25 mouse cellular contexts compared by ENCODE assay signal in genomic region chr6:89637977-89638376, GRCm38 (mm10).
"Had no signal": no experiment of that assay in that cellular context is flagged by ENCODE, and none has a peak within 500 bp of the region (broad histone marks: within the 10 kb centered on the region; RNA-seq: fewer than 3 reads in every experiment).

No protein-coding gene starts in this region.

- H3K36me3 ChIP-seq: liver, embryonic 15.5 days; lung, embryonic 15.5 days; midbrain, embryonic 13.5 days; neural tube, embryonic 13.5 days; neural tube, embryonic 15.5 days; stomach, embryonic 15.5 days had no signal

- DNase-seq: liver, postnatal 0 days; lung, adult 2 months; lung, postnatal 14 days; lung, postnatal 36 days; retina, postnatal 1 day; right cerebral cortex, adult 18-20 months; right cerebral cortex, postnatal 25 days; right cerebral cortex, postnatal 4 days; spleen, adult 18-20 months; thymus, adult 2 months; thymus, postnatal 25 days; thymus, postnatal 4 days had no signal

- H3K9ac ChIP-seq: liver, embryonic 15.5 days; liver, postnatal 0 days; lung, embryonic 15.5 days; midbrain, embryonic 13.5 days; neural tube, embryonic 13.5 days; neural tube, embryonic 15.5 days; stomach, embryonic 15.5 days had no signal

- H3K9me3 ChIP-seq: liver, embryonic 15.5 days; lung, embryonic 15.5 days; midbrain, embryonic 13.5 days; neural tube, embryonic 13.5 days; neural tube, embryonic 15.5 days; stomach, embryonic 15.5 days had no signal

- H3K4me2 ChIP-seq: liver, embryonic 15.5 days; lung, embryonic 15.5 days; midbrain, embryonic 11.5 days; midbrain, embryonic 13.5 days; neural tube, embryonic 13.5 days; neural tube, embryonic 15.5 days; stomach, embryonic 15.5 days had no signal

- ATAC-seq: liver, postnatal 0 days; lung, postnatal 0 days; midbrain, embryonic 13.5 days; midbrain, embryonic 16.5 days had no signal

- H3K4me3 ChIP-seq: liver, embryonic 15.5 days; lung, embryonic 15.5 days; megakaryocyte, embryonic 14.5 days; midbrain, embryonic 13.5 days; myocyte; neural tube, embryonic 13.5 days; neural tube, embryonic 15.5 days; stomach, embryonic 15.5 days had no signal

- H3K27ac ChIP-seq: liver, embryonic 15.5 days; lung, embryonic 15.5 days; macrophage; midbrain, embryonic 13.5 days; neural tube, embryonic 13.5 days; neural tube, embryonic 15.5 days; stomach, embryonic 15.5 days; stomach, postnatal 0 days had no signal

- H3K4me1 ChIP-seq: liver, embryonic 15.5 days; lung, embryonic 15.5 days had no signal

- H3K27me3 ChIP-seq: liver, embryonic 15.5 days; lung, embryonic 15.5 days; midbrain, embryonic 13.5 days; neural tube, embryonic 13.5 days; neural tube, embryonic 15.5 days; stomach, embryonic 15.5 days had no signal
